Mouse (Mus musculus): ENCODE data around the gene Loxl1.

The Loxl1 gene

DNA sequence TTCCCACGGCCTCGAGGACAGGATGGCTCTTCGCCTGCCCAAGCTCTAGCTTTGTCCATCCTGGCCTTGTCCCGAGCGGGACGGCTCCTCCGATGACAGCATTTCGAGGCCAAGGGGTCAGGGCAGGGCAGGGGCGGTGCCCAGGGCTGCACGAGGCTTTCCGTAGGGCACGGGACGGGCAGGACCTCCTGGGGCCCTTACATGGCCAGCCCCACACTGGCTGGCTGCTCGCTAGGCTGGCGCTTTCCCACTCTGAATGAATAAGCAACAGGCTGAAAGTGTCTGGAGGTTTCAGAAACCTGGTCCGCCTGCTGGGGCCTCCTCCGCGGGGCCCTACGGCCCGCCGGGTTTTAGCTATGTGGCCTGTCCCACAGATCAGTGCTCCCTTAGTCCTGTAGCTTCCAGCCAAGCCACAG lies at the start of gene Loxl1:
Loxl1 (minus strand) TSS at position 243 of the 416 bp plus-strand sequence.
- DNase-seq (ENCODE audit: low spot score): no peak

DNA sequence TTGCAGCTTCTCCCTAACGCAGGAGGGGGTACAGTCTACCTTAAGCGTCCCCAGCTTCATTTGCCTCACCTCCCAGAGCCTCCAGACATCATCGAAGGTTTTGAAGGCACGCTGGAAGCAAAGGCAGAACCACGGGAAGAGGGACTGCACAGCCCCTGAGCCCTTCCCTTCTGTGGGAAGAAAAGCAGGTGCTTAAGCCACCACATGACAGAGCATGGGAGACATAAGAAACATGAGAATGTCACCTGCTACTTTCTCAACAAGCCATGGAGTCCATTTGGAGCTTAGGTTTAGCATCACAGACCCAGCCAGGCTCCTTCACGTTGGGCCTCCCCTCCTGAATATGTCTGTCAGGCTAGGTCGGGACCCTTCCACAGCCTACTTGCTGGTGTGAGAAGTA lies 49.0 kb upstream of the Loxl1 start:
- no peak for DNase-seq (ENCODE audit: low spot score)

DNA sequence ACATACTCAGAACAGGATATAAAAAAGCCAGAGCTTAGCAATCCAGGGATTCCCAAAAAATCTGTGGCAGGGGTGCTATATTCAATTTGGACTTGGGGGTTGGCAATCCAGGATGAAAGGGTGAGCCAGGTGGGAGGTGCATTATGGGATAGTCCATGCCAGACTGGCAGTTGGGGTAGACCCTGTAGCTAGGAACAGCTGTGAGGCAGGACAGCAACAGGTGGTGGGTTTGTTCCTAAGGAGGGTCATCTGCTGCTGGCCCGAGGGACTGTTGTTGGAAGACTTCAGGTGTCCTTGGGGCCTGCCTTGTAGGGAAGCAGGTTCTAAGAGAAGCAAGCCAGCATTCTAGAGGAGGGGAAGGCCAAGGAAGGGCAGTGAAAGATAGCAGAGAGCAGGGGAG lies 48.4 kb upstream of the Loxl1 start:
- no peak for DNase-seq (ENCODE audit: low spot score)

DNA sequence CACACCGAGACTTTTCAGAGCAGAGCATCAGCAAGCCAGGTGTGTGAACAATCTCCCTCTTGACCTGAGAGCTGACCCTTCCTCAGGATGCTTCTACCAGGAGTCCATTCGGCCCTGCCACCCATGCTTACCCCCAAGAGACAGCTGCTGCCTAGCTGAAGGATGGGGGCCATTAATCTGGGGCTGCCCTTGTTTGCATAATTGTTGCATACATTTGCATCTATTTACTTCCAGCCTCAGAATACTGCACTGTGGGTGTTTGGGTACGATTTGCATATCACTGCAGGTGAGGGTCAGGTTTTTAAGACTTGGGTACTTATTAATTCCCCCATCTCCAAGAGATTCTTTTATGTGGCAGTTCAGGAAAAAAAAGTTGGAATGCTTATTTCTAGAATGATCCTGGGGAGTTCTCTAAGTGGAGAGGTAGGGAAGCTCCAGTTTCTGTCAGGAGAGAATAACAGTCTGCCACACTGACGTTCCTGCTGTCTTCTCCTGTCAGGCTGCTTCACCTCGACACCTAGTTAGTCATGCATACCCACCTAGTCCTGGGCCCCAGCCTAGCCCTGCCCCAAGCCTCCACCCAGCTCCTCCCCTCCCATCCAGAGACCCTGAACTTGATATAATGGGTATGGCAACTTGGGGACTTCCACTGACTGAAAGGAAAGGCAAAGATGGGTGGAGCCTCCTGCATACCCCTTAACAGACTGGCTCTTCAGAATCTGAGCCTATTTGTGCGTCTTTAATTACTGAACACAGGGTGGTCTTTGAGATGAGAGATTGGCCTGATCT lies 42.5 kb upstream of the Loxl1 start:
- no peak for DNase-seq (ENCODE audit: low spot score)

- no peak for DNase-seq (ENCODE audit: low spot score)
Measured at GRCm38 (mm10) chr9:58354701-58355100, 41.7 kb upstream of the Loxl1 start.

- no peak for DNase-seq (ENCODE audit: low spot score)
Measured at GRCm38 (mm10) chr9:58353224-58353623, 40.2 kb upstream of the Loxl1 start.

GRCm38 (mm10) chr9:58347795-58348194 lies 34.8 kb upstream of the Loxl1 start:
- no peak for DNase-seq (ENCODE audit: low spot score)

- no peak for DNase-seq (ENCODE audit: low spot score)
Measured at GRCm38 (mm10) chr9:58346498-58346897, 33.5 kb upstream of the Loxl1 start.

- DNase-seq (ENCODE audit: low spot score): no peak
Measured at GRCm38 (mm10) chr9:58345963-58346362, 33.0 kb upstream of the Loxl1 start.

DNA sequence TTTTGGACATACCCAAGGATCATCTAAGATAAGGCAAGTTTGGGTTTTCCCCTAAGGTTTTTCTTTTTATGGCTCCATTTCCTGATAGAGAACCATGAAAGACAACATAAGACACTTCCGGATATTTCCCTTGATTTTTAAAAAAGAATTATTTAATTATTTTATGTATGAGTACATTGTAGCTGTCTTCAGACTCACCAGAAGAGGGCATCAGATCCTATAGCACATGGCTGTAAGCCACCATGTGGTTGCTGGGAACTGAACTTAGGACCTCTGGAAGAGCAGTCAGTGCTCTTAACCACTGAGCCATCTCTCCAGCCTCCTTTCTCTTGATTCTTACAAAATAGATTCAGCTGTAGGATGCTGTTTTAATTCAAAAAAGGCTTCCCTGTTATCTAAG lies 28.8 kb upstream of the Loxl1 start:
- no peak for DNase-seq (ENCODE audit: low spot score)

DNA sequence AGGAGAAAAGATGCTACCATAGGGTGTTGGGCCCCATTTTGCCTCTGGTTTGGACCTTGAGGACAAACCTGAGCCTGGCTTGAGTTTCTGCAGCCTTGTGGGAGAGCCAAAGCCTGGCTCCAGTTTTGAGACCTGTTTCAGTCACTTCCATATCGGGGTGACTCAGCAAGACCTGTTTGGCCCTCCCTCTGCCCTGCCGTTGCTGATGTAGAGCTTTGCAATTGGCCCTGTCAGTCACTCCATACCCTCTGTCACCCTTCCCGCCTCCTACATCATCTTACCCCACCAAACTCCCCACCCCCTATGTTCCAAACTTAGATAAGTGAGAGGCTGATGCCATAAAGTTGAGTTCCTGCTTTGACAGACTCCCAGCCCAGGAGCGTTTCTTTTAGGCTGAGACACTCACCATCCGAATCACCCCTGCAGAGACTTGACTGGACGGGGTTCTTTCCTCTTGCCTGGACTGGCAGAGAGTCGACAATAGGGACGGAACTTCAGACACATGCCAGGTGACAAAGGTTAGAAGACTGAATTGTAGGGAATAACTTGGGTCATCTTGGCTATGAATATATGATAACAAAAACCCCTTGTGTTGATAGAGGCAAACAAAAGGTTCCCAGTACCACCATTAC lies 23.8 kb upstream of the Loxl1 start:
- no peak for DNase-seq (ENCODE audit: low spot score)

DNA sequence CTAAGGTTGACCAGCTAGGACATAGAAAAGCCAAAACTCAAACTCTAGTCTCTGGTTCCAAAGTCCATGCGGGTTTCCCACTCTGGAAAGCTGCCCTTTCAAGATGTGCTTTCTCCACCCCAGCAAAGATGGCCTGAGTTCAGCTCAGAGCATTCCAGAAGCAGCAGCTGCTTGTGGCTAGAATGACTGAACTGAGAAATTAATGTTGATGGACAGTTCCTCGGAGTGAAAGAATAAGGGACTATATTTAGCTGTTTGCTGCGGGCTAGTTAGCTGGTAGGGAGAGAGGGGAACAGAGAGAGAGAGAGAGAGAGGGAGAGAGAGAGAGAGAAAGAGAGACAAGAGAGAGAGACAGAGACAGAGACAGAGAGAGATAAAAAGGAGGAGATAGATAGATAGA lies 18.3 kb upstream of the Loxl1 start:
- DNase-seq (ENCODE audit: low spot score): no peak

DNA sequence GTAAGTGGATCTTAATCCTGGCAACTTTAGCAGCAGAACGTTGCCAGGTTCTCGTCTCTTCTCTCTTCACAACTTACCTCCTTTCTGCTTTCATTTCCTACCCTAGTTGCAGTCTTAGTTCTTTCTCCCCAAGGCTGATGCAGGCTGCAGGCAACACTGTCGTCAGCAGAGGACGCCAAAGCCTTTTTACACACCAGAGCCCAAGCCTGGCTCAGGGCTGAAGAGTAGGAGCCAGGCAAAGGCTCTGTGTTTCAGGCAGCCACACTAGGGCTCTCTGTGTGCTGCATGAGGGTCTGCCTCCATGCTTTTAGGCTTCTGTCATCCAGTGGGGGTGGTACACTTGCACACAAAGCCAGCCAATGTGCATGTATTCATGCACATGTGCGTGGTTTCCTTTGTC lies 17.3 kb upstream of the Loxl1 start:
- DNase-seq (ENCODE audit: low spot score): no peak

DNA sequence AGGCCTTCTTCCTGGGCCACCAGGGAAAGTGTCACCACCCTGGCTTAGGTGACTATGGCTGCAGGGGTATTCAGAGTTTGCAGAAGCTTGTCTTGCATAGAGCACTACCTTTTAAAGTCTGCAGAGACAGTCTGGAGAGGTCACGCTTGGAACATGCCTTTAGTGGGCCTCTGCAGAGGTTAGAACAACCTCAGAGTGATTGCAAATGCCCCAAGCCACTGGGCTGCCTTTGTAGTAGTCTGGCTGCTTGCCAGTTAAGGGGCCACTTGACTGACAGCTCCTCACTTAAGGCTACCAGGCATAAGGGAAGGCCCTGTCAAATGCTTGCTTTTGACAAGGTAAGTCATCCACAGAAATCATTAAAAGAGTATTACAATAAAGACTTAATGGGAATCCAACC lies 14.4 kb upstream of the Loxl1 start:
- no peak for DNase-seq (ENCODE audit: low spot score)

GRCm38 (mm10) chr9:58326477-58327180 lies 13.6 kb upstream of the Loxl1 start:
- no peak for DNase-seq (ENCODE audit: low spot score)

DNA sequence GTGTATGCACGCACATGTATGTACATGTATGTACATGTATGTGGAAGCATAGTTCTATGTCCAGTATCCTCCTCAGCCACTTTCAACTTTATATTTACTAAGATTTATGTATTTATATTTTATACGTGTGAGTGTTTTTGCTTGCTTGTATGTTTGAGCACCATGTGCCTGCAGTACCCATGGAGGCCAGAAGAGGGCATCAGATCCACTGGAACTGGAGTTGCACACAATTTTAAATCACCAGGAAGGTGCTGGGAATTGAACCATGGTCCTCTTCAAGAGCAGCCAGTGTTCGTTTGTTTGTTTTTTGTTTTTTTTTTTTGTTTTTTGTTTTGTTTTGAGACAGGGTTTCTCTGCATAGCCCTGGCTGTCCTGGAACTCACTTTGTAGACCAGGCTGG lies 8.7 kb upstream of the Loxl1 start:
- DNase-seq (ENCODE audit: low spot score): no peak

DNA sequence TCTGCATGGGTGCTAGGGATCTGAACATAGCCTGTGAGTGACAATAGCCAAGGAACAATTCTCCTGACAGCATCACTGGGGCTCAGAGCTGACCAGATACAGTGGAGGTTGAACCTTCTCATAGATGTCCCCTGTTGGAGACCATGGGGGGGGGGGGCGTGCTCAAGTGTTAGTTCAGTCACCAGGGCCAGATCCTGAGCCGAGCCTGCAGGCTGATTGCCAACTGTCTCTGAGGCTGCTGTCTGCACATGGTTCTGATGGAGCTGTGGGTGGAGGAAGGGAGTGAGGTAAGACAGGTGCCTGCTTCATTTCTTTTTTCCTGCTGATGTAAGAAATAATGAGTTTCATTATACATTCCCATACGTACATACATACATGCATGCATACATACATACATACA lies 5.3 kb upstream of the Loxl1 start:
- DNase-seq (ENCODE audit: low spot score): no peak

DNA sequence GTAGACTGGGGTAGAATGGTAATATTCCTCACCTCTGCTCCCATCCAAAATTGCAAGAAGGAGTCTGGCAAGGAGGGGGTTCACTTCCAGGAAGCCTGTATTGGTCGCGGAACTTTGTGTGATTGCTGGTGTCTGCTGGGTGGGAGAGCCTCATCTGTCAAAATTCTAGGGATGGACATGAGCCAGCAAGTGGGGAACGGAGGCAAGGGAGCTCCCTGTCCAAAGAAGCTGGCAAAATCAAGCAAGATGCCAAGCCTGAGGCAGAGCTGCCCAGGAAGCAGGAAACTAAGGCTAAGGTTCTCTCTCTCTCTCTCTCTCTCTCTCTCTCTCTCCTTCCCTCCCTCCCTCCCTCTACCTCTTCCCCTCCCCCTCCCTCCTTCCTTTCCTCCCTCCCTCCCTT lies 4.4 kb upstream of the Loxl1 start:
- no peak for DNase-seq (ENCODE audit: low spot score)

- DNase-seq (ENCODE audit: low spot score): no peak
Measured at GRCm38 (mm10) chr9:58316784-58317183, 3.8 kb upstream of the Loxl1 start.

GRCm38 (mm10) chr9:58315850-58316249 lies 2.9 kb upstream of the Loxl1 start:
- DNase-seq (ENCODE audit: low spot score): no peak

DNA sequence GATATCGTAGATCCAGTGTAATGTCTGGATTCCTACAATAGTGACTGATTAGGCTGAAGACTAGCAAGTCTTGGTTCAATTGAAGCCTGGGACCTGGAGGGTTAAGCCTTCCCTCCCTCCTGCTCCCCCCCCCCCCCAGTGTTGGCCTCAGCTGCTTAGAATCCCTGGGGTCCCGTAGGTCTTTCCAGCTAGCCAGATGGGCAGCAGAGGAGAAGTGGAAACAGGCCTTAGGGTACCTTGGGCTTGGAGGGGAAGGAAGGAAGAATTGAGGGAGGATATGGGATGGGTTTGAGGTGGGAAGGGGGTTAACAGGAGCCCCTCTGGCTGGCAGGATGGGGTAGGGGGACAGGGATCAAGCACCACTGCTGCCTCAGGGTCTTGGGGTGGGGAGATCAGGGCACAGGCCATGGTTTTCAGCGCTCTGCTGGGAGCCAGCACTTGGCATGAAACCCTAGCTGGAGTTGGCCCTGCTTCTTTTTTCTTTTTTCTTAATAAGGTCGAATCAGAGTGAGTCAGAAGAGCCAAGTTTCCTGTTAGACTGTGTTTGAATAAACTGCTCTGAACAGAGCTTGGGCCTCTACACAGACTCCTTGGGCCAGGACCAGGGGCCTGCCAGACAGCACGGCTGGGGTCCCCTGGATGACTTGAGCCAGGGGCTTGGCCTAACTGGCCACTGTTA lies 1.8 kb upstream of the Loxl1 start:
- DNase-seq (ENCODE audit: low spot score): no peak

DNA sequence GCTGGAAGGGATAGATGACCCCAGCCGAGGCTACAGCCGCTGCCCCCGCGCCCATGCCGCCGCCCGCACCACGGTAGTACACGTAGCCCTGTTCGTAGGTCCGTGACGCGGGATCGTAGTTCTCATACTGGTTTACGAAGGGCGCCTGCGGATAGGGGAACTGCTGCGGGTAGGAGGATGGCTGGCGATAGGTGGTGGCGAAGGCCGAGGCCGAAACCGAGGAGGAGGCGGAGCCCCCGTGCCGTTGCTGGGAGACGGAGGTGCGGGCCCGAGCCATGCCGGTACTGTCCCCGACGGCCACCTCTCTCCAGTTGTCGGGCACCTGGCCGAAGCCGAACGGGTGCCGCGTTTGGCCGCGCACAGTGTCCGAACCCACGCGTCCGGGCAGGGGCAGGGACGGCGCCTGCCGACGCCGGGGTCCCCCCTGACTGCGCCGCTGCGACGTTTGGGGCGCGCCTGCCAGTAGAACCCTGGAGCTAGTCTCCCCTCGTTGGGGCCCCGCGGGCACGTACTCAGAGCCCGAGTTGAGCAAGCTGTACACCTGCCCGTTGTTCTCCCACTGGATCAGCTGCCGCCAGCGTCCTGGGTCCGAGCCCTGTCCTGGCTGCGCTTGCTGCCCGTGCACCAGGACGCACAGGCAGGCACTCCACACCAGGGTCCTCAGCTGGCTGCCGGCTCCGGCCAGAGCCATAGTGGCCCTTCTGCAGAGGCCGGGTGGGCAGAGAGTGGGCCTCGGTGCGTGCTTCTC lies 616 bp downstream of the Loxl1 start:
- DNase-seq (ENCODE audit: low spot score): no peak
